Mouse (Mus musculus) cerebellum, adult 9-10 months (tissue): ENCODE measurements around the gene Tanc1.
A peak's percentile ranks its signal among the peaks of the same experiment; 100 is the strongest.

Source experiments
- DNase-seq: peaks from one replicate; pipeline ENCODE4 v3.0.0; 2022

Gene Tanc1

GRCm38 (mm10) chr2:59685606-59685950, 73.7 kb downstream of the Tanc1 start:
- no peak for DNase-seq

GRCm38 (mm10) chr2:59688261-59689104, 76.6 kb downstream of the Tanc1 start:
- no peak for DNase-seq

- no peak for DNase-seq
Measured at GRCm38 (mm10) chr2:59691112-59691511, 79.3 kb downstream of the Tanc1 start.

GRCm38 (mm10) chr2:59693473-59693872, 81.6 kb downstream of the Tanc1 start:
- no peak for DNase-seq

- no peak for DNase-seq
Measured at GRCm38 (mm10) chr2:59697123-59697522, 85.3 kb downstream of the Tanc1 start.

GRCm38 (mm10) chr2:59697722-59698634, 86.1 kb downstream of the Tanc1 start:
- DNase-seq, result no peak

- DNase-seq, result no peak
Measured at GRCm38 (mm10) chr2:59698635-59699300, 86.9 kb downstream of the Tanc1 start.

GRCm38 (mm10) chr2:59699893-59700292, 88.1 kb downstream of the Tanc1 start:
- peak; percentile 79 for DNase-seq

- DNase-seq, result no peak
Measured at GRCm38 (mm10) chr2:59705221-59705620, 93.4 kb downstream of the Tanc1 start.

- no peak for DNase-seq
Measured at GRCm38 (mm10) chr2:59706806-59707205, 95.0 kb downstream of the Tanc1 start.

GRCm38 (mm10) chr2:59707922-59708706, 96.3 kb downstream of the Tanc1 start:
- DNase-seq, result no peak

GRCm38 (mm10) chr2:59710771-59711170, 98.9 kb downstream of the Tanc1 start:
- no peak for DNase-seq

GRCm38 (mm10) chr2:59711992-59712391, 100.2 kb downstream of the Tanc1 start:
- DNase-seq, result no peak

GRCm38 (mm10) chr2:59712484-59712883, 100.6 kb downstream of the Tanc1 start:
- no peak for DNase-seq

GRCm38 (mm10) chr2:59713626-59714556, 102.0 kb downstream of the Tanc1 start:
- DNase-seq, result no peak

GRCm38 (mm10) chr2:59714992-59715391, 103.2 kb downstream of the Tanc1 start:
- no peak for DNase-seq

- no peak for DNase-seq
Measured at GRCm38 (mm10) chr2:59716461-59716860, 104.6 kb downstream of the Tanc1 start.

- peak; percentile 85 for DNase-seq
Measured at GRCm38 (mm10) chr2:59717746-59718294, 106.0 kb downstream of the Tanc1 start.

GRCm38 (mm10) chr2:59718601-59719416, 107.0 kb downstream of the Tanc1 start:
- peak; percentile 79 for DNase-seq

- DNase-seq, result no peak
Measured at GRCm38 (mm10) chr2:59719831-59720230, 108.0 kb downstream of the Tanc1 start.
